Mouse (Mus musculus) stomach, embryonic 15.5 days (tissue): ENCODE measurements around the gene Kidins220. TPM values are rescaled to one million over a fixed set of nuclear protein-coding genes. Genes with fewer than 3 reads are reported as not detected.

Experiments
- ATAC-seq: fragments of 200-750 bp; cut with Nextera tagmentation; 2 replicates; pipeline ENCODE4 v1.8.0; 2017; ENCODE audit warnings: low read depth, moderate number of reproducible peaks, moderate TSS enrichment; ENCODE audit not compliant: insufficient read depth, low FRiP score
- H3K27ac ChIP-seq: fragments of 300-500 bp; sonication (generic); 2 replicates; pipeline ENCODE4 v1.5.1; 2015; ENCODE audit warnings: mild to moderate bottlenecking, inconsistent platforms
- H3K27me3 ChIP-seq: fragments of 300-500 bp; sonication (generic); replicated peaks from 2 replicates; pipeline ENCODE4 v1.6.1; 2015; ENCODE audit warnings: inconsistent platforms
- H3K36me3 ChIP-seq: fragments of 300-500 bp; sonication (generic); 2 replicates; pipeline ENCODE4 v1.6.1; 2015; ENCODE audit warnings: inconsistent platforms
- H3K4me1 ChIP-seq: fragments of 300-500 bp; sonication (generic); 2 replicates; pipeline ENCODE4 v1.6.1; 2015; ENCODE audit warnings: inconsistent platforms
- H3K4me2 ChIP-seq: fragments of 300-500 bp; sonication (generic); 2 replicates; pipeline ENCODE4 v1.6.1; 2015; ENCODE audit warnings: mild to moderate bottlenecking, inconsistent platforms
- H3K4me3 ChIP-seq: fragments of 300-500 bp; sonication (generic); replicated peaks from 2 replicates; pipeline ENCODE4 v1.5.1; 2015; ENCODE audit warnings: inconsistent platforms
- H3K9ac ChIP-seq: fragments of 300-500 bp; sonication (generic); 2 replicates; pipeline ENCODE4 v1.6.1; 2015; ENCODE audit warnings: inconsistent platforms
- H3K9me3 ChIP-seq: fragments of 300-500 bp; sonication (generic); 2 replicates; pipeline ENCODE4 v1.6.1; 2016; ENCODE audit warnings: inconsistent platforms
- WGBS: fragments of 180-500 bp; shearing (Covaris S2); methylation state at CpG from one replicate; pipeline ENCODE4 v1.1.7; 2015; 5-methylcytosine and 5-hydroxymethylcytosine counted together
- polyA plus RNA-seq: library from polyadenylated mRNA; unstranded; fragments of >200 nt; fragmentation: Nextera tagmentation; extraction: Ambion mirVana; gene quantifications from 2 replicates; pipeline ENCODE4 v1.2.1, GENCODE M21; 2015

Kidins220 gene
- polyA plus RNA-seq, 1 experiment from 2014 or later: 25.5 TPM

DNA sequence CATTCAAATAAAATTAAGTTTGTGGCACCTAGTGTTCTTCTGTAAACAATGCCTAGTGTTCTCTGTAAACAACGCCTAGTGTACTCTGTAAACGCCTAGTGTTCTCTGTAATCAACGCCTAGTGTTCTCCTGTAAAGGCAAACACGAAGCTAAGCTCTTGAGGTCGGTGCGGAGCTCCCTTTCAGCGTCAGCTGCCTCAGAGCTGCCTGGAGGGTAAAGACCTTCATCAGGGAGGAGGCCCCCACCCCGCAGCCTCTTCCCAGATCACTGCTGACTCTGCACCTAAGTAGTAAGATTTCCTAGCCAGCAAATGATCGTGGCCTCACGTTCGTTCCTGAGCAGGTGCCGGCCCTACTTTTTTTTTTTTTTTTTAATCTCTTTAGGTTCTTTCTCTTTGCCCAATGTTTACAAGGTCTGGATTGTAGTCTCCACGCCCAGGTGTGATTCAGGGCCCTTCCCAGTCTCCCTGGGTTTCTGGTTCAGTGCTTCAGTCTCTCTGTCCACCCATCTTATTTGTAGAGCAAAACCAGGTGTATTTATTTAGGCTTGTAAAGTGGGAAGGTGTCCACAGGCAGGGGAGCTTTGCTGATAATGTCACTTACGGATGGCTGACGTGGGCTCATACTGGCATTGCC is 37.1 kb downstream of the Kidins220 start:
- Histone ChIP-seq H3K9me3 (no peaks in the 10 kb centered on the region), H3K4me2 (no peak overlapping the region), H3K9ac (no peak overlapping the region), H3K4me1 (no peaks in the 10 kb centered on the region), H3K36me3 (peaks cover 32% of the 10 kb centered on the region), H3K27me3 (no peaks in the 10 kb centered on the region), H3K4me3 (no peak overlapping the region), H3K27ac (peak overlapping the region; percentile 51; the same call in 1 of the 2 replicates)
- peak; percentile 65 for ATAC-seq
- 53% methylated on average over 15 of the region's 15 CpGs for WGBS

DNA sequence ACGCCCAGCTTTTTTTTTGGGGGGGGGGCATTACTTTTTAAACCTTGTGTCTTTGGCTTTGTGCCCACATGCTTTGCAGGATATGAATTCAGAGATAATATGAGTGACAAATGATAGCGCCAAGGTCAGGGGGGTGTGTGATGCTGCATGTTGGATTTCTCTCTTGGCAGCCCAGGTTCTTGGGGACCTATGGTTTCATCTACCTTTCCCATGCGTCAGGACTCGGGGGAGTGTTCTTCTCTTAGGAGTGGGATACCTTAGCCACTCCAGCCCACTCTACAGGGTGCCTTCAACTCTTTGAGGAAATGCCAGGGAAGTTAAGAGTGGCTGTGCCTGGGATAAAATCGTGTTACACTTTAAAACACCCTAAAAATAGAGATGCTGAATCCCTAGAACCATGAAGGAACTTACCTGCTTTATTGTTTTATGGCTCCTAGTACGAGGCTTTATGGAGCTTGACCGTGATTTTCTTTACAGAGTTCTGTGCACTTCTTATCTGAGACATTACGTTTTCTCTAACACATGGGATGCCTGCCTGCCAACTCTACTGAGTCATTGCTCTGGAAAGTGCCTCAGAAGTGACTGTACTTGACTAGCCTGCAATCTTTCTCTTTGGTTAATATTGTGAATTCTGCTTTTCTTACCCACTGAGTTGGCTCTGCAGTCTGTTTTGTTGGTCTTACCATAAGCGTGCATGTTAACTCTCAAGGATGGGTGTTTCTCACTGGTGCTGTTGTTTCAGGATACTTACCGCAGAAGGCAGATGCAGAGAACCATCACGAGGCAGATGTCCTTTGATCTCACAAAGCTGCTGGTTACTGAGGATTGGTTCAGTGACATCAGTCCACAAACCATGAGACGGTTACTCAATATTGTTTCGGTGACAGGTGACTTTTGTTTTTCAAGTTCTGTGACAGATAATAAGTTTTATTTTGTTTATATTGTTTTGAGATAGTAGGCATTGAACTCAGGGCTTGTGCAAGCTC is 38.1 kb downstream of the Kidins220 start:
- peak overlapping the region; percentile 51; the same call in 1 of the 2 replicates for H3K27ac ChIP-seq
- H3K9ac ChIP-seq: no peak overlapping the region
- H3K36me3 ChIP-seq: peaks cover 34% of the 10 kb centered on the region
- WGBS: 75% methylated on average over 13 of the region's 13 CpGs
- no peak overlapping the region for H3K4me3 ChIP-seq
- ATAC-seq: no peak
- H3K9me3 ChIP-seq: no peaks in the 10 kb centered on the region
- H3K4me2 ChIP-seq: no peak overlapping the region
- H3K27me3 ChIP-seq: no peaks in the 10 kb centered on the region
- H3K4me1 ChIP-seq: no peaks in the 10 kb centered on the region

DNA sequence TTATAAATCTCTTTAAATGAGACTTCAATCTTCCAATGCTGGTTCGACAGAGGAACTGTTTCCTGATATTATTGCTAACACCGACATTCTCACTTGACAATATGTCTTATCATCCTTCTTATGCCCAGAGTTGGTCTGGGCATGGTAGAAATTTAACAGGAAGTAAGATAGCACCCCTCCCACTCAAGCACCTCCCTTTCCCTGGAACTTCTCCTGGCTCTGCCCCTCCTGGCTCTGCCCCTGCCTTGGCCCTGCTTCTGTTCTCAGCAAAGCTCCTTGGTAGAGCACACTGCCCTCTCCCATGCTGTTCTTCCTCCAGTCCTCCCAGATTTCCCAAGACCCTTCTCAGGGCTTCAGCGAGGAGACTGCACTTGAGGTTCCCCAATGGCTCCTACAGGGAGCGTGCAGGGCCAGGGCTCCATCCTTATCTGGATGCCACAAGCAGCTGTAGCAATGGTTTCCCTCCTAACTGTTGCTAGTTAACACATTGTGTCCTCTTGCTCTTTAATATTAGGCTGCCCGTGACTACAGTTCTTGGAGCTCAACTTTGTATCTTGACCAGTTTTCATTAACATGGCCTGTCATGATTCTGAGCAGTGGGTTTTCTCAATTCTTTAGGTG is 39.7 kb downstream of the Kidins220 start:
- ATAC-seq: no peak
- no peaks in the 10 kb centered on the region for H3K9me3 ChIP-seq
- no peak overlapping the region for H3K4me3 ChIP-seq
- no peaks in the 10 kb centered on the region for H3K27me3 ChIP-seq
- no peak overlapping the region for H3K27ac ChIP-seq
- 93% methylated on average over 5 of the region's 5 CpGs for WGBS
- no peak overlapping the region for H3K9ac ChIP-seq
- no peak overlapping the region for H3K4me2 ChIP-seq
- no peaks in the 10 kb centered on the region for H3K4me1 ChIP-seq
- H3K36me3 ChIP-seq: peaks cover 36% of the 10 kb centered on the region

DNA sequence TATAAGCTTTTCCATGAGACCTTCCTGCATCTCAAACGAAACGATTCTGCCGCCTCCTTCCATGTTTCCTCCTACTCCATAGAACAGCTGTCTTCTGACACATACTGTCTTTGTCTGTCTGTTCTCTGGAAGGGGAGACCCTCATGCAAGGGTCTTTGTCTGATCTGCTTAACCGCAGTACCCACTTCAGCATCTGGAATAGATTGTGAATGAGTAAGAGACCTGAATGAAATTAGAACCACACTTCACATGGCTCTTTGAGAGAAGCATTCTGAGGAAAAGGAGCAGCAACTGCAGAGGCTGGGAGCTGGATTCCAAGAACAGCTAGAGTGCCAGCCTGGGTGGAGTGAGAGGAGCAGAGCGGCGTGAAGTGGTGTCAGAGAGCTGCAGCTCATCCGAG is 40.2 kb downstream of the Kidins220 start:
- Histone ChIP-seq H3K4me3 (no peak overlapping the region), H3K27ac (no peak overlapping the region), H3K27me3 (no peaks in the 10 kb centered on the region), H3K9ac (no peak overlapping the region), H3K9me3 (no peaks in the 10 kb centered on the region), H3K36me3 (peaks cover 32% of the 10 kb centered on the region), H3K4me1 (no peaks in the 10 kb centered on the region), H3K4me2 (no peak overlapping the region)
- ATAC-seq: no peak
- WGBS: 95% methylated on average over 7 of the region's 7 CpGs

DNA sequence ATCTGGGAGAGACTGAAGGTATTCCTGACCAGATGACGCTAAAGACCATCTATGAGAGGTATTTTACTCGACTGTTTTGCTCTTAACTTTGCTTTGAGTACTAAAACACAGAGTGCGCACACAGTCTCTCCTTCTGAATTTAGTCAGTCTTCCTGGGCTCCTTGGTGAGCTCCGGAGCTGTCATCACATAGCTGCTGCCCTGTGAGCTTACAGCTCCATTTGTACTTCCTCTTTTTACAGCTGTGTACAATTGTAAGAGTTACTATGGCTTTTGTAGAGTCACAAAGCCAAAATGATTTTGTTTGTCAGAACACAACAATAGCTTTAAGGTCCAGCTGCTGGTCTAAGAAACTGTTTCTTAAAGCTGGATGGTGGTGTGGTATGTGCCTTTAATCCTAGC is 42.3 kb downstream of the Kidins220 start:
- H3K27ac ChIP-seq: no peak overlapping the region
- no peak overlapping the region for H3K4me2 ChIP-seq
- WGBS: 92% methylated on average over 4 of the region's 4 CpGs
- no peak overlapping the region for H3K4me3 ChIP-seq
- H3K36me3 ChIP-seq: peaks cover 33% of the 10 kb centered on the region
- no peak overlapping the region for H3K9ac ChIP-seq
- ATAC-seq: no peak
- H3K9me3 ChIP-seq: no peaks in the 10 kb centered on the region
- H3K4me1 ChIP-seq: no peaks in the 10 kb centered on the region
- H3K27me3 ChIP-seq: no peaks in the 10 kb centered on the region

DNA sequence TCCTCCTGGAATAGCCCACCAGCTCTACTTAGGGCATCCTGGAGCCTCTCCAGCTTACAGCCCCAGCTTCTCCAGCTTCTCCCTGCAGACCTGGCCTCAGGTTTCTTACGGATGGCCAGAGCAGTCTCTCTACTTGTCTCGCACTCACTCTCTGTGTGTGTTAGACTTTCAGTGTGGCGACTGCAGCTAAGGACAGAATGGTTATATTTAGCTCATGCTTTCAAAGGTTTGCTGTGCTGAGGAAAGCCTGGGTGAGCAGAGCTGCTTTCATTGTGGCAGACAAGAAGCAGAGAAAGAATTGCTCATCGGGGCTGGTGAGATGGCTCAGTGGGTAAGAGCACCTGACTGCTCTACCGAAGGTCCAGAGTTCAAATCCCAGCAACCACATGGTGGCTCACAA is 46.3 kb downstream of the Kidins220 start:
- no peaks in the 10 kb centered on the region for H3K4me1 ChIP-seq
- 85% methylated on average over 5 of the region's 5 CpGs for WGBS
- H3K9ac ChIP-seq: no peak overlapping the region
- no peak overlapping the region for H3K27ac ChIP-seq
- no peak overlapping the region for H3K4me3 ChIP-seq
- no peak for ATAC-seq
- H3K4me2 ChIP-seq: no peak overlapping the region
- no peaks in the 10 kb centered on the region for H3K9me3 ChIP-seq
- H3K36me3 ChIP-seq: peaks cover 17% of the 10 kb centered on the region
- H3K27me3 ChIP-seq: no peaks in the 10 kb centered on the region

DNA sequence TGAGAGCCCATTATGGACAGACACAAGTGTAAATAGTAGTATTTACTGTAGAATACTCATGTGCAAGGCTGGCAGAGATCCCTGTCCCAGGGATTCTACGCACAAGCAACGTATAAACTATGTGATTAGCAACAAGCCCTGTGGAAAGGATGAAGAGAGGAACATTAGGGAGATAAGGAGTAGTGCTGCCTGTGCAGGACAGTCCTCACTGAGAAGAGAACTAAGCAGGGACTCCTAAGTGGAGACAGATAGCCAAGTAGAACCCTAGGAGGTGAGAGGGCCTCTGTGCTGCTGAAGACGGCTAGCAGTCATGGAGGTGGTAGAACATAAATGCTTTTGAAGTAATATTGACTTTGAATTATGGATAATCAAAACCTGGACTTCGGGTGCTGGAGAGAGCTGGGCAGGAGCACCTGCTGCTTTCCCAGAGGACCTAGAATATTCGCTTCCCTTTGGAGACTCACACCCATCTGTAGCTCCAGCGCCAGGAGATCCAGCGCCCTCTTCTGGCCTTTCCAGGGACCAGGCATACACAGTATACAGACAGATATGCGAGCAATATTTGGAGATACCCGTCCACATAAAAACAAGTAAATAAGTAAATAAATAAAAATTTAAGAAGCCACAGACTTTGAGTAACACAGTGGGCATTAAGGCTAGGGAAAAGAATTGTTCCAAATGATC is 50.3 kb downstream of the Kidins220 start:
- ATAC-seq: peak; percentile 63; the same call in 1 of the 2 replicates
- H3K4me1 ChIP-seq: no peaks in the 10 kb centered on the region
- no peak overlapping the region for H3K9ac ChIP-seq
- 60% methylated on average over 9 of the region's 9 CpGs for WGBS
- H3K27me3 ChIP-seq: no peaks in the 10 kb centered on the region
- H3K4me3 ChIP-seq: no peak overlapping the region
- H3K4me2 ChIP-seq: no peak overlapping the region
- peaks cover 7% of the 10 kb centered on the region; the same call in 1 of the 2 replicates for H3K36me3 ChIP-seq
- H3K9me3 ChIP-seq: no peaks in the 10 kb centered on the region
- H3K27ac ChIP-seq: no peak overlapping the region

DNA sequence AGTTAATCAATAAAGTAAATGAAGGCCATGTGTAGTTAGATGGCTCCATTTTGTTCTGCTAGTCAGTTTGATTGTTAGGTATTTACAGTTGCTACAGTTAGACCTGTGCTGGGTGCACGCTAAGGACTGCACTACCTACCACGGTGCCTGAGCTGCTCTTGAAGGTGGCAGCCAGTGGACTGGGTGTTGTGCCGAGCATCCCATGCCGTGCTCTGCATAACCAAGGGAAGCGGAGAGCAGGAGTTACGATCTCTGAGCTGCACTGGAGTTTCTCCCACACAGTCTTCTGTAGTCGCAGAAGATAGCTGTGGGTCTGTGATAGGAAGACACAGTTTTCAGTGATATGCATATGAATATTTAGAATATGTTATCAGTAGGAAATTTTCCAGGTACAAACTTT is 51.6 kb downstream of the Kidins220 start:
- Histone ChIP-seq H3K4me2 (no peak overlapping the region), H3K27me3 (no peaks in the 10 kb centered on the region), H3K4me3 (no peak overlapping the region), H3K36me3 (0 out of 2 replicates have a peak, but pooled peaks cover 3% of the 10 kb centered on the region), H3K9me3 (no peaks in the 10 kb centered on the region), H3K4me1 (no peaks in the 10 kb centered on the region), H3K27ac (no peak overlapping the region), H3K9ac (no peak overlapping the region)
- 88% methylated on average over 7 of the region's 7 CpGs for WGBS
- no peak for ATAC-seq

DNA sequence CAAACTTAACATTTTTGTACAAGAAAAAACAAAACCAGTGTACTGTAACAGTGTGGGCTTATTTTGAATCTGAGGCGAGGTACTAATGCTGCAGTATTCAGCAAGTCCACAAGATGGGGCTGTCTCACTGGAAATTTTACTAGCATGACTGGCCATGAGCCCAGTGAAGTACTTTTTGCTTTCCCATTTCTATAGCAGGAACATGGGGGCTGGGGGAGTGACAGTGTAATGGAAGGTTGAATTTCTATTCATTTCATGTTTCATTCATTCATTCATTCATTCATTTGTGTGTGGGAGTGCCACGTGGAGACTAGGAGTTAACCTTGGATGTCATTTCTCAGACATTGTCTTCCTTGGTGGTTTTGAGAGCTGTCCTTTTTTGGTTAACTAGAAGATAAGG is 52.7 kb downstream of the Kidins220 start:
- Histone ChIP-seq H3K4me2 (no peak overlapping the region), H3K4me3 (no peak overlapping the region), H3K4me1 (no peaks in the 10 kb centered on the region), H3K27me3 (no peaks in the 10 kb centered on the region), H3K9ac (no peak overlapping the region), H3K9me3 (no peaks in the 10 kb centered on the region), H3K36me3 (0 out of 2 replicates have a peak, but pooled peaks cover 3% of the 10 kb centered on the region), H3K27ac (no peak overlapping the region)
- WGBS: 28% methylated on average over 2 of the region's 2 CpGs
- no peak; the same call in 1 of the 2 replicates for ATAC-seq

DNA sequence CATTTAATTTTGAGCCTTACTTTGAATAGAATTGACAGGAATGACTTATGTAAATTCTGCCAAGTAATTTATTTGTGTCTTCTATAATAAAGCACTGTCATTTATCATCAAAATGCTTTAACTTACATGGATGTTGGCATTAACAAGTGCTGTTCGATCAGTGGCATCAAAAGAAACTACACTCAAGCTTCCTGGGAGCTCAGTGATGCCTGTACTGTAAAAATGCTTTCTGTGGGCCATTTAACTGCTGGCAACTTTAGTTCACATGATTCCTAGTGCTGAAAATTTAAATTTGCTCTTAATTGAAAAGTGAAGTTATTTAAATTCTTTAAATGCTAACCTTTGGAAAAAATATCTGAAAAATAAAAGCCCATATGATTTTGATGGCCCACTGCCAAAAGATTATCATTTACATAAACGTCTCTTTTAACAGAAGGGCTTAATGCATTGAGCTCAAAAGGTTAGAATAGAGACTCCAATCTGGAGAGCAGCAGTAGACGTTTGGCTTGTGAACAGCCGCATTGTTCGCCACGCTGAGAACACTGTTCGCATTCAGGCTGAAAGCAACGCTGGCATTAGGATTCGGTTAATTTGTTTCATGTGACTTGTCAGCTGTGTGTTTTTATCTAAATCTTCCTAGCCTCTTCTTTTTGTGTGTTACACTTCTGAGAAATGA is 59.1 kb downstream of the Kidins220 start:
- WGBS: 33% methylated on average over 9 of the region's 9 CpGs
- ATAC-seq: no peak
- H3K4me3 ChIP-seq: no peak overlapping the region
- H3K4me1 ChIP-seq: peaks cover 7% of the 10 kb centered on the region; the same call in 1 of the 2 replicates
- H3K36me3 ChIP-seq: no peaks in the 10 kb centered on the region; the same call in 1 of the 2 replicates
- H3K27ac ChIP-seq: 0 out of 2 replicates have a peak overlapping the region, but pooled peaks have one; percentile 33
- no peaks in the 10 kb centered on the region for H3K27me3 ChIP-seq
- no peaks in the 10 kb centered on the region for H3K9me3 ChIP-seq
- no peak overlapping the region for H3K9ac ChIP-seq
- 0 out of 2 replicates have a peak overlapping the region, but pooled peaks have one; percentile 25 for H3K4me2 ChIP-seq
